Mouse (Mus musculus): ENCODE data around the gene C2cd5.

The C2cd5 gene

GRCm38 (mm10) chr6:143115505-143115904, 15.6 kb upstream of the C2cd5 start:
- DNase-seq (ENCODE audit: low read depth, low spot score) = peak; percentile 36

GRCm38 (mm10) chr6:143115011-143115445, 15.1 kb upstream of the C2cd5 start:
- peak; percentile 40 for DNase-seq (ENCODE audit: low read depth, low spot score)

- DNase-seq (ENCODE audit: low read depth, low spot score) = peak; percentile 83
Measured at GRCm38 (mm10) chr6:143114556-143114955, 14.6 kb upstream of the C2cd5 start.

- peak; percentile 67 for DNase-seq (ENCODE audit: low read depth, low spot score)
Measured at GRCm38 (mm10) chr6:143110371-143110770, 10.4 kb upstream of the C2cd5 start.

- DNase-seq (ENCODE audit: low read depth, low spot score) = no peak
Measured at GRCm38 (mm10) chr6:143109622-143110218, 9.8 kb upstream of the C2cd5 start.

- DNase-seq (ENCODE audit: low read depth, low spot score) = peak; percentile 71
Measured at GRCm38 (mm10) chr6:143108031-143108430, 8.1 kb upstream of the C2cd5 start.

- DNase-seq (ENCODE audit: low read depth, low spot score) = no peak
Measured at GRCm38 (mm10) chr6:143107611-143108010, 7.7 kb upstream of the C2cd5 start.

- DNase-seq (ENCODE audit: low read depth, low spot score) = no peak
Measured at GRCm38 (mm10) chr6:143105766-143106165, 5.8 kb upstream of the C2cd5 start.

- DNase-seq (ENCODE audit: low read depth, low spot score) = peak; percentile 84
Measured at GRCm38 (mm10) chr6:143103981-143104680, 4.2 kb upstream of the C2cd5 start.

GRCm38 (mm10) chr6:143100478-143101115, 656 bp upstream of the C2cd5 start:
- DNase-seq (ENCODE audit: low read depth, low spot score) = no peak

- DNase-seq (ENCODE audit: low read depth, low spot score) = peak; percentile 38
Measured at GRCm38 (mm10) chr6:143099281-143099680, 660 bp downstream of the C2cd5 start.

GRCm38 (mm10) chr6:143095126-143095525, 4.8 kb downstream of the C2cd5 start:
- no peak for DNase-seq (ENCODE audit: low read depth, low spot score)

GRCm38 (mm10) chr6:143092856-143093255, 7.1 kb downstream of the C2cd5 start:
- no peak for DNase-seq (ENCODE audit: low read depth, low spot score)

- no peak for DNase-seq (ENCODE audit: low read depth, low spot score)
Measured at GRCm38 (mm10) chr6:143091076-143091475, 8.9 kb downstream of the C2cd5 start.

- no peak for DNase-seq (ENCODE audit: low read depth, low spot score)
Measured at GRCm38 (mm10) chr6:143087332-143087731, 12.6 kb downstream of the C2cd5 start.

- DNase-seq (ENCODE audit: low read depth, low spot score) = no peak
Measured at GRCm38 (mm10) chr6:143085898-143086297, 14.0 kb downstream of the C2cd5 start.

GRCm38 (mm10) chr6:143084314-143085025, 15.5 kb downstream of the C2cd5 start:
- DNase-seq (ENCODE audit: low read depth, low spot score) = peak; percentile 71

- no peak for DNase-seq (ENCODE audit: low read depth, low spot score)
Measured at GRCm38 (mm10) chr6:143081479-143082106, 18.3 kb downstream of the C2cd5 start.

GRCm38 (mm10) chr6:143080774-143081173, 19.2 kb downstream of the C2cd5 start:
- DNase-seq (ENCODE audit: low read depth, low spot score) = peak; percentile 59

- no peak for DNase-seq (ENCODE audit: low read depth, low spot score)
Measured at GRCm38 (mm10) chr6:143079126-143079525, 20.8 kb downstream of the C2cd5 start.

GRCm38 (mm10) chr6:143076461-143076860, 23.5 kb downstream of the C2cd5 start:
- DNase-seq (ENCODE audit: low read depth, low spot score) = no peak

GRCm38 (mm10) chr6:143073914-143074313, 26.0 kb downstream of the C2cd5 start:
- no peak for DNase-seq (ENCODE audit: low read depth, low spot score)
